Mouse (Mus musculus): ENCODE measurements around the gene Rtn3.
"Not testable (repeated sequence)": the region's sequence is repeated elsewhere in the genome, so short reads cannot be mapped to it uniquely, and the experiment has no call there.

DNA sequence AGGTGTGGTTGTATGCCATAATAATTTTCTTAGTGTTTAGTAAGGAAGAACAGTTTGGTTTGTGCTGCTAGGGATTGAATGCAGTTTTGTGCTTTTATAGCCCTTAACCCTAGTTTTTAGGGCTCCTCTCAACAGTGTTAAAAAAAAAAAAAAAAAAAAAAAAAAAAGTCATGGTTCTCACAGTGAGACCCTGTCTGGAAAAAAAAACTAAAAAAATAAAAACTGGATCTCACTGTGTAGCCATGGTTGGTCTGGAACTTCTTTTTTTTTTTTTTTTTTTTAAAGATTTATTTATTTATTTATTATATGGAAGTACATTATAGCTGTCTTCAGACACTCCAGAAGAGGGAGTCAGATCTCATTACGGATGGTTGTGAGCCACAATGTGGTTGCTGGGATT, 13.0 kb upstream of the Rtn3 start:
- not testable (repeated sequence) for TF ChIP-seq CTCF, EP300 (IDR thresholded peaks at IDR 0.05)

Data from lung, postnatal 0 days (tissue).